8 mouse cellular contexts compared by ENCODE assay signal in genomic region chr13:69460635-69461465, GRCm38 (mm10).
DNase-seq lines count a peak whose midpoint lies in the region; ATAC-seq lines count a peak whose summit lies in the region.

No protein-coding gene starts in this region.

- DNase-seq in heart, adult 11 months, result peak; percentile 70
- DNase-seq in heart, adult 8-10 months (ENCODE audit: low spot score), result no peak
- peak; percentile 51 to 69 for DNase-seq in adrenal gland, postnatal 36 days
- DNase-seq in gastrocnemius, postnatal 4 days (ENCODE audit: low spot score in 2 of 2), result peak; percentile 32 to 61
- DNase-seq in kidney, postnatal 14 days, result peak; percentile 62
- DNase-seq in lung, adult 18-20 months, result peak; percentile 5 to 40
- DNase-seq in c-Kit-positive CD71-positive TER-119-positive erythroid progenitor cells, embryonic 14.5 days (ENCODE audit: low spot score), result no peak

- 0 out of 2 replicates have a peak, but pooled peaks have one; percentile 9 for ATAC-seq in neutrophil, adult 5-6 weeks (ENCODE audit: extremely low read depth, insufficient number of reproducible peaks, low FRiP score, poor library complexity, severe bottlenecking)

Comparison
In these comparisons a context has a peak if more than half of its experiments do, and no peak if none do; other contexts are left out.
1. DNase-seq: peak in heart, adult 11 months (single experiment), adrenal gland, postnatal 36 days (2 of 2), gastrocnemius, postnatal 4 days (2 of 2), kidney, postnatal 14 days (single experiment) and lung, adult 18-20 months (2 of 2); none in heart, adult 8-10 months (single experiment) and c-Kit-positive CD71-positive TER-119-positive erythroid progenitor cells, embryonic 14.5 days (single experiment).